Mouse (Mus musculus): ENCODE results near the gene Bag5. TPM values are rescaled to one million over a fixed set of nuclear protein-coding genes. Genes with fewer than 3 reads are reported as not detected.

Gene Bag5
- total and polyA plus RNA-seq, 3 experiments: 9.8 to 22.8 (median 18.8) TPM

GRCm38 (mm10) chr12:111689426-111689825, 23.6 kb downstream of the Bag5 start:
- H3K79me2 ChIP-seq (replicated peaks; ENCODE audit: control insufficient read depth, insufficient read depth, low read length): no peaks in the 10 kb centered on the region
- DNase-seq: no peak
- no peak overlapping the region for H3K9ac ChIP-seq (ENCODE audit: low read depth, low read length)
- peaks cover 19% of the 10 kb centered on the region for H3K4me1 ChIP-seq (ENCODE audit: control insufficient read depth, insufficient read depth, low read length)
- H3K27ac ChIP-seq: no peak overlapping the region
- no peak overlapping the region for H3K4me3 ChIP-seq
- intact Hi-C loops (cut with DNase I): no loop called here
- H3K36me3 ChIP-seq (ENCODE audit: control insufficient read depth, insufficient read depth, low read length): no peaks in the 10 kb centered on the region
- TF ChIP-seq EP300 (IDR thresholded peaks at IDR 0.05; ENCODE audit: insufficient read depth, low read depth, low read length): no peak
- no peak for TF ChIP-seq CTCF (IDR thresholded peaks at IDR 0.05)
- TF ChIP-seq POLR2A (IDR thresholded peaks at IDR 0.05; ENCODE audit: insufficient read depth, low read depth, low read length): no peak
- 47% methylated on average over 11 of the region's 11 CpGs for WGBS
- no peaks in the 10 kb centered on the region for H3K27me3 ChIP-seq (ENCODE audit: control insufficient read depth, insufficient read depth, low read length)

DNA sequence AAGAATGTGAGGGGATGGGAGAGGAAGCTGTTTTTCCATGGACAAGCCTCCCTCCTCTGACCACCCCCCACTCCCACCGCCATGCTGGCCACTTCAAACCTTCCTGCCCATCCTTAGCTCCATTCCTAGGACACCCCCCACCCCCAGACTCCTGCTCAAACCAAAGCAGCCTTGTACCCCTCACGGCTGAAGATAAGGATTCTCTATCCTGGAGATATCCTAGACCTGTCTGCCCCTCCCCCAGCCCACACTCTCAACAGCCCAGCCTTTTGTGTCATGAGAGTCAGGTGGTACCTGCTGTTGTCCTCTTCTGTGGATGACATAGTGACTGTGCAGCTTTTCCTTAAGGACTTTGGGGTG, 25.0 kb downstream of the Bag5 start:
- H3K4me3 ChIP-seq: no peak overlapping the region
- peaks cover 19% of the 10 kb centered on the region for H3K4me1 ChIP-seq (ENCODE audit: control insufficient read depth, insufficient read depth, low read length)
- no peaks in the 10 kb centered on the region for H3K36me3 ChIP-seq (ENCODE audit: control insufficient read depth, insufficient read depth, low read length)
- TF ChIP-seq EP300 (IDR thresholded peaks at IDR 0.05; ENCODE audit: insufficient read depth, low read depth, low read length) (no peak), CTCF (IDR thresholded peaks at IDR 0.05) (no peak), POLR2A (IDR thresholded peaks at IDR 0.05; ENCODE audit: insufficient read depth, low read depth, low read length) (no peak)
- DNase-seq: no peak
- WGBS: 20% methylated on average over 2 of the region's 2 CpGs
- intact Hi-C loops (cut with DNase I): no loop called here
- H3K79me2 ChIP-seq (replicated peaks; ENCODE audit: control insufficient read depth, insufficient read depth, low read length): no peaks in the 10 kb centered on the region
- no peak overlapping the region for H3K9ac ChIP-seq (ENCODE audit: low read depth, low read length)
- no peaks in the 10 kb centered on the region for H3K27me3 ChIP-seq (ENCODE audit: control insufficient read depth, insufficient read depth, low read length)
- H3K27ac ChIP-seq: peak overlapping the region; percentile 83

GRCm38 (mm10) chr12:111687350-111688068, 25.5 kb downstream of the Bag5 start:
- Histone ChIP-seq H3K79me2 (replicated peaks; ENCODE audit: control insufficient read depth, insufficient read depth, low read length) (no peaks in the 10 kb centered on the region), H3K4me1 (ENCODE audit: control insufficient read depth, insufficient read depth, low read length) (peaks cover 19% of the 10 kb centered on the region), H3K9ac (ENCODE audit: low read depth, low read length) (no peak overlapping the region), H3K27me3 (ENCODE audit: control insufficient read depth, insufficient read depth, low read length) (no peaks in the 10 kb centered on the region), H3K27ac (peak overlapping the region; percentile 83), H3K4me3 (no peak overlapping the region), H3K36me3 (ENCODE audit: control insufficient read depth, insufficient read depth, low read length) (no peaks in the 10 kb centered on the region)
- intact Hi-C loops (cut with DNase I): no loop called here
- WGBS: 9% methylated on average over 14 of the region's 14 CpGs
- TF ChIP-seq CTCF (IDR thresholded peaks at IDR 0.05): no peak
- TF ChIP-seq POLR2A (IDR thresholded peaks at IDR 0.05; ENCODE audit: insufficient read depth, low read depth, low read length): no peak
- peak; percentile 90 for TF ChIP-seq EP300 (IDR thresholded peaks at IDR 0.05; ENCODE audit: insufficient read depth, low read depth, low read length)
- DNase-seq: peak; percentile 84 to 88

DNA sequence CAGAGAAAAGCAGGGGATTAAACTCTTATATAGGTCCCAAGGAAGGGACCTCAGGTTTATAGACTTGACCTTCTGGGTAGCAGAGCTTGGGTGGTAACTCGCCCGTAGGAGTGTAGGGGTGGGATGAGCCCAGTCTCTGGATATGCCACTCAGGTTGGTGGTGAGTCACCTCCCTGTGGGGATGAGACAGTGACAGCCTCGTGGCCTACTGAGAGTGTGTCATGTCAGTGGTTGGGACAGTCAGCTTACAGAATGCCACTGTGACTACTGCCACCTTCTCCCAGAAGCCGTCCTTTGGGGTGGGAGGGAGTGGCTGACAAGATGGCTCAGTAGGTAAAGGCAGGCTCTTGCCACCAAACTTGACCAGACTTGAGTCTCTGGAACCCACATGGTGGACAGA, 26.7 kb downstream of the Bag5 start:
- peak overlapping the region; percentile 83 for H3K27ac ChIP-seq
- intact Hi-C loops (cut with DNase I): no loop called here
- H3K9ac ChIP-seq (ENCODE audit: low read depth, low read length): no peak overlapping the region
- WGBS: 80% methylated on average over 4 of the region's 4 CpGs
- DNase-seq: no peak
- no peaks in the 10 kb centered on the region for H3K27me3 ChIP-seq (ENCODE audit: control insufficient read depth, insufficient read depth, low read length)
- no peaks in the 10 kb centered on the region for H3K36me3 ChIP-seq (ENCODE audit: control insufficient read depth, insufficient read depth, low read length)
- no peak for TF ChIP-seq EP300 (IDR thresholded peaks at IDR 0.05; ENCODE audit: insufficient read depth, low read depth, low read length)
- TF ChIP-seq POLR2A (IDR thresholded peaks at IDR 0.05; ENCODE audit: insufficient read depth, low read depth, low read length): no peak
- no peaks in the 10 kb centered on the region for H3K79me2 ChIP-seq (replicated peaks; ENCODE audit: control insufficient read depth, insufficient read depth, low read length)
- no peak overlapping the region for H3K4me3 ChIP-seq
- peaks cover 18% of the 10 kb centered on the region for H3K4me1 ChIP-seq (ENCODE audit: control insufficient read depth, insufficient read depth, low read length)

- intact Hi-C loops (cut with DNase I): no loop called here
- Histone ChIP-seq H3K79me2 (replicated peaks; ENCODE audit: control insufficient read depth, insufficient read depth, low read length) (no peaks in the 10 kb centered on the region), H3K27ac (no peak overlapping the region), H3K4me3 (no peak overlapping the region), H3K4me1 (ENCODE audit: control insufficient read depth, insufficient read depth, low read length) (peaks cover 15% of the 10 kb centered on the region), H3K9ac (ENCODE audit: low read depth, low read length) (no peak overlapping the region), H3K36me3 (ENCODE audit: control insufficient read depth, insufficient read depth, low read length) (no peaks in the 10 kb centered on the region), H3K27me3 (ENCODE audit: control insufficient read depth, insufficient read depth, low read length) (no peaks in the 10 kb centered on the region)
- 67% methylated on average over 5 of the region's 5 CpGs for WGBS
- TF ChIP-seq CTCF (IDR thresholded peaks at IDR 0.05) (no peak), EP300 (IDR thresholded peaks at IDR 0.05; ENCODE audit: insufficient read depth, low read depth, low read length) (no peak)
- DNase-seq: no peak
Measured at GRCm38 (mm10) chr12:111682806-111683205, 30.3 kb downstream of the Bag5 start.

GRCm38 (mm10) chr12:111682003-111682402, 31.1 kb downstream of the Bag5 start:
- Histone ChIP-seq H3K27me3 (ENCODE audit: control insufficient read depth, insufficient read depth, low read length) (no peaks in the 10 kb centered on the region), H3K9ac (ENCODE audit: low read depth, low read length) (no peak overlapping the region), H3K4me3 (no peak overlapping the region), H3K36me3 (ENCODE audit: control insufficient read depth, insufficient read depth, low read length) (peaks cover 4% of the 10 kb centered on the region; the same call in 1 of the 2 replicates), H3K79me2 (replicated peaks; ENCODE audit: control insufficient read depth, insufficient read depth, low read length) (no peaks in the 10 kb centered on the region), H3K4me1 (ENCODE audit: control insufficient read depth, insufficient read depth, low read length) (peaks cover 15% of the 10 kb centered on the region), H3K27ac (no peak overlapping the region)
- no peak for TF ChIP-seq CTCF (IDR thresholded peaks at IDR 0.05)
- TF ChIP-seq POLR2A (IDR thresholded peaks at IDR 0.05; ENCODE audit: insufficient read depth, low read depth, low read length): no peak
- WGBS: 64% methylated on average over 5 of the region's 5 CpGs
- DNase-seq: no peak
- intact Hi-C loops (cut with DNase I): no loop called here
